Mouse (Mus musculus): Measurements from ENCODE around the gene Nkap. TPM values are rescaled to one million over a fixed set of nuclear protein-coding genes. Genes with fewer than 3 reads are reported as not detected.
"Not testable (repeated sequence)": the region's sequence is repeated elsewhere in the genome, so short reads cannot be mapped to it uniquely, and the experiment has no call there.

The Nkap gene
- total RNA-seq, 2 experiments from 2014 or later = 18.1 to 22.9 TPM

GRCm38 (mm10) chrX:37144954-37145353, 18.4 kb downstream of the Nkap start:
- peak in 1 of 2 experiments; percentile 7 for DNase-seq (ENCODE audit: low spot score in 2 of 2)

- DNase-seq (ENCODE audit: low spot score in 2 of 2) = no peak
Observed at GRCm38 (mm10) chrX:37157839-37158238, 31.2 kb downstream of the Nkap start.

- DNase-seq (ENCODE audit: low spot score in 2 of 2) = no peak
Observed at GRCm38 (mm10) chrX:37161169-37161568, 34.6 kb downstream of the Nkap start.

GRCm38 (mm10) chrX:37163115-37163514, 36.5 kb downstream of the Nkap start:
- no peak for DNase-seq (ENCODE audit: low spot score in 2 of 2)

- peak; percentile 8 to 17 for DNase-seq (ENCODE audit: low spot score in 2 of 2)
Observed at GRCm38 (mm10) chrX:37167085-37167484, 40.5 kb downstream of the Nkap start.

GRCm38 (mm10) chrX:37168742-37169141, 42.1 kb downstream of the Nkap start, which contains the start of gene Akap14:
Gene Akap14, minus strand, starts transcription at chrX:37168842.
- no peak for DNase-seq (ENCODE audit: low spot score in 2 of 2)

GRCm38 (mm10) chrX:37184401-37184800, 57.8 kb downstream of the Nkap start:
- DNase-seq (ENCODE audit: low spot score in 2 of 2) = not testable (repeated sequence)

- no peak for DNase-seq (ENCODE audit: low spot score in 2 of 2)
Observed at GRCm38 (mm10) chrX:37190755-37191104, 64.1 kb downstream of the Nkap start.

GRCm38 (mm10) chrX:37191105-37191743, 64.6 kb downstream of the Nkap start, which contains the start of the genes Ndufa1 and Rnf113a1:
Gene Ndufa1, minus strand, starts transcription at chrX:37191163.
Gene Rnf113a1, plus strand, starts transcription at chrX:37191245.
- peak; percentile 68 to 78 for DNase-seq (ENCODE audit: low spot score in 2 of 2)

- DNase-seq (ENCODE audit: low spot score in 2 of 2) = peak; percentile 16 to 27
Observed at GRCm38 (mm10) chrX:37191744-37192379, 65.3 kb downstream of the Nkap start.

GRCm38 (mm10) chrX:37198676-37199075, 72.1 kb downstream of the Nkap start:
- no peak for DNase-seq (ENCODE audit: low spot score in 2 of 2)

Other genes starting within 250 kb of the Nkap start
- 10 to 100 TPM; 28.3 to 31.2 TPM for gene Nkrf, start 223.9 kb upstream of the Nkap start, total RNA-seq (2021)
- 10 to 100 TPM; 62.0 to 64.6 TPM for gene Sept6, start 135.0 kb upstream of the Nkap start, total RNA-seq (2021)
- not detected for gene Sowahd, start 78.0 kb upstream of the Nkap start, total RNA-seq (2021)
- gene Rpl39, start 41.4 kb upstream of the Nkap start, total RNA-seq (2021) = 100 to 1,000 TPM; 418 to 424 TPM
- 10 to 100 TPM; 20.7 to 21.6 TPM for gene Upf3b, start 16.5 kb upstream of the Nkap start, total RNA-seq (2021)
- under 1 TPM in 1 of 2 experiments, not detected in 1; 0.25 TPM for gene Akap14, start 42.0 kb downstream of the Nkap start, total RNA-seq (2021)
- gene Ndufa1, start 64.4 kb downstream of the Nkap start, total RNA-seq (2021) = 100 to 1,000 TPM; 233 to 247 TPM
- 1 to 10 TPM; 6.9 to 8.4 TPM for gene Rnf113a1, start 64.5 kb downstream of the Nkap start, total RNA-seq (2021)
- not detected for gene Gm9, start 84.2 kb downstream of the Nkap start, total RNA-seq (2021)
- gene Rhox1, start 95.5 kb downstream of the Nkap start, total RNA-seq (2021) = not detected
- not detected for gene Rhox2a, start 118.2 kb downstream of the Nkap start, total RNA-seq (2021)
- gene Rhox3a, start 123.1 kb downstream of the Nkap start, total RNA-seq (2021) = not detected
- not detected for gene Rhox4a, start 138.5 kb downstream of the Nkap start, total RNA-seq (2021)

Measured in layer of hippocampus, postnatal 10 days (tissue).